Mouse (Mus musculus): Measurements from ENCODE around the gene P3h1. TPM values are rescaled to one million over a fixed set of nuclear protein-coding genes. Genes with fewer than 3 reads are reported as not detected.
A peak's percentile ranks its signal among the peaks of the same experiment; 100 is the strongest.

Gene P3h1
- polyA plus RNA-seq (2012; ENCODE audit: insufficient read depth, insufficient read length, low replicate concordance, missing spikeins) = not detected in 2 replicates

DNA sequence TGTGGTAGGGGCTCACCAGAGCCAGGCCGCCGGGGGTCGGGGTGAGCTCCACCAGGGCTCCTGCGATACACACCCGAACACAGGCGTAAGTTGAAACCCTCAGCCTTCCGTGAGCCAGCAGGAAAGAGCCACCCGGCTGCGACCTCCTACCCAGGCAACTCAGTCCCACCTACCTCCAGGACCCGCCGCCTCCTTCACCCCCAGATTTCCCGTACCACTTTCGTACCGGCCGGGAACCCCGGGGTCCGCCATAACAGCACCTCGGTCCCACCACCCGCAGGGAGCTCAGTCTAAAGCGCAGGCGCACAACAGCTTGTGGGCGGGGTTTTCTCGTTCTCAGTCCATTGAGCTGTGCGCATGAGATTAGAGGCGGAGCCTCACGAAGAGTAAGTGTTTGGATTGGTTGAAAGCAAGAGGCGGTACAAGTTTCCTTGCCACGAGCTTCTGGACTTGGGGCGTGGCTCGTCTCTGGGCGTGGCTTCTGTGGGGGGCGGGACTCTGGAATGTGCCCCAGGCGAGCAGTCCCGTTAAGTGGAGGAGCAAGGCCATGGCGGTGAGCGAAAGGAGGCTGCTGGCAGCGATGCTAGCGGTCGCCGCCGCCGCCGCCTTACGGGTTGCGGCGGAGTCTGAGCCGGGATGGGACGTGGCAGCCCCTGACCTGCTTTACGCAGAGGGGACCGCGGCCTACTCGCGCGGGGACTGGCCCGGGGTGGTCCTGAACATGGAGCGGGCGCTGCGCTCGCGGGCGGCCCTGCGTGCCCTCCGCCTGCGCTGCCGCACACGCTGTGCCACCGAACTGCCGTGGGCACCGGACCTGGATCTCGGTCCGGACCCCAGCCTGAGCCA lies at the start of gene P3h1, which contains the start of gene AU022252:
P3h1 (plus strand) TSS at position 506 of the 846 bp plus-strand sequence.
AU022252 (minus strand) TSS at position 303 of the 846 bp plus-strand sequence.
- TF ChIP-seq CTCF (IDR thresholded peaks at IDR 0.05; ENCODE audit: insufficient read depth, low read depth, low read length) (0 out of 2 replicates have a peak, but pooled peaks have one; percentile 4), POLR2A (IDR thresholded peaks at IDR 0.05; ENCODE audit: insufficient read depth, low read depth, low read length) (peak; percentile 85)
- Histone ChIP-seq H3K27ac (ENCODE audit: insufficient read depth, low read depth, low read length) (no peak within 1 kb of the TSS), H3K4me3 (ENCODE audit: insufficient read depth, low read depth, low read length) (peak within 1 kb of the TSS; percentile 90), H3K4me1 (ENCODE audit: control insufficient read depth, insufficient read depth, low read length) (peaks cover 7% of the 10 kb centered on the region)
- WGBS = under 1% methylated on average over 71 of the region's 71 CpGs

DNA sequence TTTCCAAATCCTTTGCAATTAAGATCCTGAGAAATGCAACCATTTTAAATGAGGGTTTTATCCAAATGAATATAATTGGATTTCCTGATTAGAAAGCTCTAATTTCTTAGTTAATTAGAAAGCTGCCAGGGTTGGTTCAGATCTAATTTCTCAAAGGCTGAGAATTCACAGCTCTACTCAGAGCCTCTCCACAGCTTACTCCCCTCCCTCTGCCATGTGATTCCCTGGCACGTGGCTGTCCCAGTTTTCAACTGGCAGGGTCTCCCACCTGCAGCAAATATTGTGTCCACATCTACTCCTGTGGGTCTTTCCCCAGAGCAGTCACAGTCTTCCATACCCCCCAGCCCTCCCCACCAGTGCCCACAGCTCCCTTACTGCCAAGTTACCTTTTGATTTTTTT lies 49.2 kb upstream of the P3h1 start:
- TF ChIP-seq CTCF (IDR thresholded peaks at IDR 0.05; ENCODE audit: insufficient read depth, low read depth, low read length) (no peak), POLR2A (IDR thresholded peaks at IDR 0.05; ENCODE audit: insufficient read depth, low read depth, low read length) (no peak)
- Histone ChIP-seq H3K4me3 (ENCODE audit: insufficient read depth, low read depth, low read length) (no peak overlapping the region), H3K27ac (ENCODE audit: insufficient read depth, low read depth, low read length) (no peak overlapping the region), H3K4me1 (ENCODE audit: control insufficient read depth, insufficient read depth, low read length) (0 out of 2 replicates have a peak, but pooled peaks cover 4% of the 10 kb centered on the region)
- WGBS = 11% methylated on average over 1 of the region's 1 CpGs

GRCm38 (mm10) chr4:119185771-119186170 lies 46.9 kb upstream of the P3h1 start:
- WGBS = 87% methylated on average over 4 of the region's 4 CpGs
- Histone ChIP-seq H3K4me1 (ENCODE audit: control insufficient read depth, insufficient read depth, low read length) (0 out of 2 replicates have a peak, but pooled peaks cover 4% of the 10 kb centered on the region), H3K4me3 (ENCODE audit: insufficient read depth, low read depth, low read length) (no peak overlapping the region)

GRCm38 (mm10) chr4:119188060-119188785 lies 44.5 kb upstream of the P3h1 start:
- H3K4me1 ChIP-seq (ENCODE audit: control insufficient read depth, insufficient read depth, low read length) = 0 out of 2 replicates have a peak, but pooled peaks cover 4% of the 10 kb centered on the region
- TF ChIP-seq CTCF (IDR thresholded peaks at IDR 0.05; ENCODE audit: insufficient read depth, low read depth, low read length) = no peak
- TF ChIP-seq POLR2A (IDR thresholded peaks at IDR 0.05; ENCODE audit: insufficient read depth, low read depth, low read length) = no peak
- no peak overlapping the region for H3K27ac ChIP-seq (ENCODE audit: insufficient read depth, low read depth, low read length)
- 53% methylated on average over 11 of the region's 11 CpGs for WGBS
- H3K4me3 ChIP-seq (ENCODE audit: insufficient read depth, low read depth, low read length) = no peak overlapping the region

More at GRCm38 (mm10) chr4:119185771-119186170, 46.9 kb upstream of the P3h1 start:
- no peak overlapping the region for H3K27ac ChIP-seq (ENCODE audit: insufficient read depth, low read depth, low read length)
- TF ChIP-seq CTCF (IDR thresholded peaks at IDR 0.05; ENCODE audit: insufficient read depth, low read depth, low read length) (no peak), POLR2A (IDR thresholded peaks at IDR 0.05; ENCODE audit: insufficient read depth, low read depth, low read length) (no peak)

DNA sequence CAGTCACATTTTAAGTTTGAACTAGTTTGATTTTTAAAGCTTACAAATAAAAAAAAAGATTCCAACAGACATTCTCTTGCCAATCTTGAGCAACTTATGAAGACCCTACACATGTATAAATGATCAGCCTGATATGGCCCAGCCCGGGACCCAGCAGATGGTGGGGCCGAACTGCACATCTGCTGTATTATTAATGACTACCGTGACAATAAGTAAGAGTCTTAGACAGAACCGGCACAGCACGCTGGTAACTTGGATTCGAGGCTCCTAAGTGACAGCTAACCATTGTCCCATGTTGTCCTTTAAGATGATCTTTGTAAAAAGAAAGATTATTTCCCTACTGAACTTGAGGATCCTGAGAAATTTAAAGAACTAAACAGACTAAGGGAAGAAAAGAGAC lies 43.3 kb upstream of the P3h1 start:
- no peak for TF ChIP-seq CTCF (IDR thresholded peaks at IDR 0.05; ENCODE audit: insufficient read depth, low read depth, low read length)
- TF ChIP-seq POLR2A (IDR thresholded peaks at IDR 0.05; ENCODE audit: insufficient read depth, low read depth, low read length) = no peak
- Histone ChIP-seq H3K4me3 (ENCODE audit: insufficient read depth, low read depth, low read length) (no peak overlapping the region), H3K27ac (ENCODE audit: insufficient read depth, low read depth, low read length) (no peak overlapping the region), H3K4me1 (ENCODE audit: control insufficient read depth, insufficient read depth, low read length) (no peaks in the 10 kb centered on the region)
- WGBS = 74% methylated on average over 6 of the region's 6 CpGs

DNA sequence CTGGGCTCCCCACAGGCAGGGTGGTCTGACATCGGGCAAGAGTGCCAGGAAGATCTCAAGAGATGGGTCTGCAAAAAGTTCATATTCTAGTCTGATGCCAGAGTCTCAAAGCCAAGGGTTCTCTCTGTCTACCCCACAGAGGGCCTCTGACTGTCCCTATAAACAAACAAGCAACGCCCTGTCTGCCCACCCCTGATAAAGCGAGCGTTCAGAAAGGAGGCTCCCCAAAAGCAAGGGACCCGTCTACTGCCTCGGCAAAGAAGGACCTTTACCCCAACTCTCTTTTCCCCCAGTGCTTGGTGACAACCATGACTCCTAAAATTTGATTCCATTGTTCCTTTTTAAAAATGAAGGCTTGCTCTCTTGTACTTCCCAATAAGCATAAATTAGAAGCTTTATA lies 42.9 kb upstream of the P3h1 start, which contains the start of gene Ermap:
Ermap (minus strand) TSS at position 148 of the 400 bp plus-strand sequence.
- no peak within 1 kb of the TSS for H3K4me3 ChIP-seq (ENCODE audit: insufficient read depth, low read depth, low read length)
- H3K27ac ChIP-seq (ENCODE audit: insufficient read depth, low read depth, low read length) = no peak within 1 kb of the TSS
- 81% methylated on average over 6 of the region's 6 CpGs for WGBS
- no peak for TF ChIP-seq POLR2A (IDR thresholded peaks at IDR 0.05; ENCODE audit: insufficient read depth, low read depth, low read length)
- TF ChIP-seq CTCF (IDR thresholded peaks at IDR 0.05; ENCODE audit: insufficient read depth, low read depth, low read length) = no peak
- no peaks in the 10 kb centered on the region for H3K4me1 ChIP-seq (ENCODE audit: control insufficient read depth, insufficient read depth, low read length)

DNA sequence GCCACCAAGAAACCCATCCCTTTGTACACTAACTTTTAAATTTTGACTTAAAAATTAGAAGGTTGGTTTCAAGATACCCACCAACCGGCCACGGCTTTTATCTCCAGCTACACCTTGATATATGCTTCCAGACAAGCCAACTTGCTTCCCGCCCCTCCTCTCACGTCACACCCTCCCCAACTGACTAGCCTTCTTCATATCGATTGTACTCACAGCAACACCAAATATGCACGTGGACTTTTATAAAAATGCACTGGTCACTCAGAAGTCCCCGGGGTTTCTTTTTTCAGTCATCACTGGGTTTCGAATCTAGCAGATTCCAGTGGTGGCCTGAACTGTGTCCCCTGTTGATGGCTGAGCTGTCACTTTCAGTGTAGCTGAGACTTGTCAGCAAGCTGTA lies 42.1 kb upstream of the P3h1 start:
- no peak overlapping the region for H3K27ac ChIP-seq (ENCODE audit: insufficient read depth, low read depth, low read length)
- 88% methylated on average over 8 of the region's 8 CpGs for WGBS
- H3K4me1 ChIP-seq (ENCODE audit: control insufficient read depth, insufficient read depth, low read length) = 0 out of 2 replicates have a peak, but pooled peaks cover 2% of the 10 kb centered on the region
- no peak for TF ChIP-seq CTCF (IDR thresholded peaks at IDR 0.05; ENCODE audit: insufficient read depth, low read depth, low read length)
- no peak for TF ChIP-seq POLR2A (IDR thresholded peaks at IDR 0.05; ENCODE audit: insufficient read depth, low read depth, low read length)
- no peak overlapping the region for H3K4me3 ChIP-seq (ENCODE audit: insufficient read depth, low read depth, low read length)

DNA sequence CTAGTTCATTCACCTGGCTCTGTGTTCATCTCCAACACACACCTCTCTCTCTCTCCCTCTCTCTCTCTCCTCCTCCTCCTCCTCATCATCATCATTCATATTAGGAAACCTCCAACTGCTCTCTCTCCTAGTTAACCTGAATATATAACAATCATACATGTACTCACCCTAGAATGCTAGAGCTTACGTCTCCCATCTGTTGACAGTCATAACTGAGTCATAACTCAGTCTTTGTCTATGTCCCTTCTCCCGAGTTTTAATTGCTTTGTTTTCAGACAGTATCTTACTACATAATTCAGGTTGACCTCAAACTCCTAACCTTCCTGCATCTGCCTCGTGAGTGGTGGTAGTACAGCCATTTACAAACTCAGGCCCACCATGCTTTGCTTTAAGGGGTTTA lies 41.4 kb upstream of the P3h1 start:
- 83% methylated on average over 3 of the region's 3 CpGs for WGBS
- TF ChIP-seq POLR2A (IDR thresholded peaks at IDR 0.05; ENCODE audit: insufficient read depth, low read depth, low read length) (no peak), CTCF (IDR thresholded peaks at IDR 0.05; ENCODE audit: insufficient read depth, low read depth, low read length) (no peak)
- H3K4me1 ChIP-seq (ENCODE audit: control insufficient read depth, insufficient read depth, low read length) = peaks cover 6% of the 10 kb centered on the region; the same call in 1 of the 2 replicates
- no peak overlapping the region for H3K4me3 ChIP-seq (ENCODE audit: insufficient read depth, low read depth, low read length)
- no peak overlapping the region for H3K27ac ChIP-seq (ENCODE audit: insufficient read depth, low read depth, low read length)

Data from olfactory bulb, adult 2 months (tissue).